Mouse (Mus musculus) cerebellum, adult 18-20 months (tissue): ENCODE results near the gene Daam1.

Source experiments
- DNase-seq, 2 experiments: peaks; one replicate each; pipeline ENCODE4 v3.0.0; 2021

Gene Daam1

DNA sequence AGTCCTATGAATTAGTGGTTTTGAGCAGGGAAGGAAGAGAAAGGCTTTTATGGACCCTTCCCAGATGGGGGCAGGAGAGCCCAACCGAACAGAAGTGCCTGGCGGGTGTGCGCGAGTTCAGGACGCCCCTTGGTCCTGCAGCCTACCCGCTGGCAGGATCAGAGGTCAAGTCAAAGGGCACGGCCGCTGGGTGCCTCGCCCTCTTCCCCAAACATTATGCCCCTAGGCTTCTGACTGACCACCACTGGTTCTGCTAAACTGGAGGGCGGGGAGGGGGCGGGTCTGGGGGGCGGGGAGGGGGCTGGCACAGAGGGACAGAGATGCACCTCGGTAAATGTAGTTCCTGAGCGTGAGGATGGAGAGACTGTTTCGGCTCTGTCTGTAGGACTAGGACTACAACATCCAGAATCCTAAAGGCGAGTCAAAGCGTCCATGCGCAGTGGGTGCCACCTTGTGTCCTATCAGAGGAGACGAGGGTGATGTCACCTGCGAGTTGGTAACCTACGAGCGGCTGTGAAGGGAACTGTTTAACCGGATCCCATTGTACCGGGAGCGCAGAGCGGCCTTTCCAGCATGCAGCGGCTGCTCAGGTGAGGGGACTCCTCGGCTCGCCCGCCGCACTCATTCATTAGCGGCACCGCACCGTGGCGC lies at the start of gene Daam1:
Gene Daam1, plus strand, starts transcription at position 472 of the 651 bp plus-strand sequence.
- DNase-seq = peak; percentile 93 to 97

DNA sequence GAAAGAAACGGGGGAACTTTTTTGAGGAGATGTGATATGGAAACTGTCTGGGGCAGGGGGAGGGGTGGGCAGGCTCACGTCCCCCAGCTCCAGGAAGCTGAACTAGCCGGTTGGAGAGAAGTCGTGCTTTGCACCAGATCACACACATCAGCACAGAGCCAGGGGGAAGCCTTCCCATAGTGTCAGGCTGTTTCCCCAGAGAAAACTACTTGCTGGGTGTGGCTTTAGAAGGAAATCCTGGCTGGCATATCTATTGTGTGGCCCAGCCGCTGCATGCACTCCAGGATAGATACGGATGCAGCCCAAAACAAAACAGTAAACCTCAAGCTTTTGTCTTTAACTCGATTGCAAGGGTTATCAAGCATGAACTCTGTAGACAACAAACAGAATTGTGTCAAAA lies 49.7 kb upstream of the Daam1 start:
- no peak for DNase-seq

DNA sequence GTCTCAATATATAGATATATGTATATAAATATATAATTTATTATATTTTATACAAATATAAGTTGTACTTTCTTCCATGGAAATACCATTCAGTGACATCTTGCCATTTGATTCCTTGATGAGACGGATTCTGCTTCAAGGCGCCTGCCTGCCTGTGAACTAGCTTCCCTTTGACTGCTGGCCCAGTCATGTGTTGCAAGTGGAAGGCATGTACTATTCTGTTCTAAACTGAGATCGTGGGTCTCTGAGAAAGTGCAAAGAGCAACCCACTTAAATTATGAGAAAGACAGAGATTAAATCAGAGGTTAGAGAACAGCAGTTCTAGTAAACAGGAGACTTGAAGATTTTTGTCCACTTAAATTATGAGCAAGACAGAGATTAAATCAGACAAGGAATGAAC lies 46.9 kb upstream of the Daam1 start:
- no peak for DNase-seq

DNA sequence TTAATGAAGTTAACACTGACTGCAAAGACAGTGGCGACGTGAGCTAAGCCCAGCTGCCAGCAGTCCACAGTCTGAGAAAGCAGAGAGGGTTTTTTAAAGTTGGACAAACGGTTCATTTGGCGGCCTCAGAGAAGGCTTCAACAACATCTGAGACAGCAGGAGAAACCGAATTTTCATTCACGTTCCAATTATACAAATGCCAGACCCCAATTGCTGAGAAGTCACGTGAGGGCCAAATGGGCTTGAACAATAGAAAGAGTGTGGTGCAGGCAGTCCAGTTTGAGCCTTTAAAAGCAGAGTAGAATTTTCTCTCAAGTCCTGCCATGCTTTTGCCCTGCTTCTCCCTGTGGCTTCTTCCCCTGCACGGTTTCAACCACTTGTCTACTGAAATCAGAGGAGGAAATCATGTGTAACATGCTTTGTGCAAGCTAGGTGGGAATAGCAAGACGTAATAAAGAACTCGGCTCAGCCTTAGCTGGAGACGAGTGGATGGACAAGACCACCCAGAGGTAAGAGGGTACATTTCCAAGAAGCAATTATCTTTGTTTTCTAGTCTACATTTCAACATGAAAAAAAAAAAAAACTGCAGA lies 46.1 kb upstream of the Daam1 start:
- no peak for DNase-seq

DNA sequence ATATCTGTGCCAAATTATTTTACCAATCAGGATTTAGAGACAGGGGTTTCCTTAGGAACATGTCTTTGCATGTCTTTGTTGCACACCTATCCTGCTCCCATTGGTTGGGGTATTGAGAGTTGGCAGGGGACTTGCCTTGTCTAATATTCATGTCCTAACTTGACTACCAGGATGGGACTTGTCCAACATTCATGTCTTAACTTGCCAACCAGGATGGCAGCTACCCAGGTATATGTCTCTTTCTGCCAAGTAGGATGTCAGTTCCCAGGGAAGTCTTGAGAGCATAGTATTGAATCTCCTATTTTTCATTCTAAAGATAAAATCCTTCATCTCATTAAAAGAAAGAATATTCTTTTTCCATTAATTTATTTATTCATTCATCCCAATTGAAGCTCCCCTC lies 44.4 kb upstream of the Daam1 start:
- DNase-seq = no peak

DNA sequence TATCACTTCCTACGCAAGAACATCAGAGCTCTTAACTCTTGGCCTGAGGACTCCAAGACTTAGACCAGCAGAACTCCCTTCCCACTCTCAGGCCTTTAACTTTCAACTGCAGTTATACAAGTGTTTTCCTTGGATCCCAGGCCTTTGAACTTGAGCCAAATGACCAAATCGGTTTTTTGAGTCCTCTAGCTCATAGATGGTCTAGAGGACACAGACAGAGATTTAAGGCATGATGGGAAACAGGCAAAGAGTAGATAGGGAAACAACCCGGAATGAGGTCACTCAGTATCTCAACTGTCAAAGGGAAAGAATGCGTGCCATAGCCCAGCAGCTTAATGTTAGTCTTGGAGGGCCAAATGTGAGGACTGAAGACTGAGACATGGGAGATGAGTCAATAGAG lies 42.1 kb upstream of the Daam1 start:
- no peak for DNase-seq

DNA sequence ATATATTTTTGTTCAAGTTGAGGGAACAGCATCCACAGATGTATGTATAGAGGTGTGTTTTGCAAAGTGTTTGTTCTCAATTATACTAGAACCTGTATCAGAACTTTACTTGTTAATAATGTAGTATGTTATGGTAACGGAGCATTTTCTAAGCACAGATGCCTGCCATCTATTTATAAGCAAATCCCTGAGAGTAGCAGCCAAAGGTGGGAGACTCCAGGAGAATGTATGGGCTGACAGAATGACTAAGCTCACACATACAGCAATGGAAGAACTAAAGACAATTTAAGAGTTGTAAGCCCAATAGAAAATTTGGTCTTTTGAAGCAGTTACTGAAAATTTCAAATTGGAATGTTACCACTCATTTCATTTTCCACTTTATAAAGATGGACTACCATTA lies 40.3 kb upstream of the Daam1 start:
- DNase-seq = no peak

DNA sequence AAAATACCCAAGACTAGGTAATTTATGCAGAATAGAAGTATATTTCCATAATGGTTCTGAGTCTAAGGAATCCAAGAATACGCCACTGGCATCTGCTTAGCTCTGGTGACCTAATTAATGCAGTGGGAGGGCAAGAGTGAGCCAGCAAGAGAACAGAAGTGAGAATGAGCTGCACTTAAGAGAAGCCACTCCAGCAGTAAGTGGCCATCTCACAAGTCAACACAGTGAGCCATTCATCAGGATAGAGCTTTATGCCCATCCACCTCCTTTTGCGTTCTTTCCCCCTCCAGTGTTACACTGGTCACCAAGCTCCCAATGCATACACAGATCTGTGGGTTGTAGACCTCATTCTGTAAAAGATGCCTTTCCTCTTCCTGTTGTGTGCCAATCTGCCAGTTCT lies 37.8 kb upstream of the Daam1 start:
- DNase-seq = no peak

DNA sequence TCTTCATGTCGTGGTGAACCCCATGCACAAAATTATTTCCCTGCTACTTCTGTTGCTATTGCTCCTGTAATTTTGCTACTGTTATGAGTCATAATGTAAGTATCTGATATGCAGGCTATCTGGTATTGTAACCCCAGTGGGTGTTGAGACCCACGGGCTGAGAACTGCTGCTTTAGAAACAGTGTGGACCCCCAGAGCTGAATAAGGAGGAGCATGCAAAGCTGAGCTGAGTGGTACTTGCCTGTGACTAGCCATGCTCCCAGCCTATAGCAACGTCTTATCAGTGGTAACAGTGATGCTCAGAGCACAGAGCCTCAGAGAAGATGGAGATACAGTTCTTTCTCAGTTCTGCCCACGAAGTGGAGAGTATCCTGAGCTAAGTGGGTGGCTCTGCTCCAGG lies 35.3 kb upstream of the Daam1 start:
- no peak for DNase-seq

DNA sequence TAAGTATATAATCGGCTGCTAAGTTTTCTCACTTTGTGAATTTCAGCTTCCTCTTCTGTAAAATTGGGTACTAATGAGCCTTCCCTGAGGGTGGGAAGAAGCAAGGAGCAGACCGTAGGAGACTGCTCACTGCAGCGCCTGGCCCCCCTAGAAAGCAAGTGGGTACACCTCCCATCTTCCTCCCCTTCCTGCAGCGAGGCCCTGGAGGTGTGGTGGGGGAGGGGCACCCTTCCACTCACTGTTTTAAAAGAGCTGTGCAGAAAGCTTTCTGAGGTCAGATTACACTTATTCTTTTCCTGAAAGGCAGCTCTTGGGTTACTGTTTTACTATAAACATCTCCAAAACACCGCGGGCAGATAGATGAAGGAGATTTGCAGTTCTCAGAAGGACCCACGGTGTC lies 34.4 kb upstream of the Daam1 start:
- DNase-seq = no peak

DNA sequence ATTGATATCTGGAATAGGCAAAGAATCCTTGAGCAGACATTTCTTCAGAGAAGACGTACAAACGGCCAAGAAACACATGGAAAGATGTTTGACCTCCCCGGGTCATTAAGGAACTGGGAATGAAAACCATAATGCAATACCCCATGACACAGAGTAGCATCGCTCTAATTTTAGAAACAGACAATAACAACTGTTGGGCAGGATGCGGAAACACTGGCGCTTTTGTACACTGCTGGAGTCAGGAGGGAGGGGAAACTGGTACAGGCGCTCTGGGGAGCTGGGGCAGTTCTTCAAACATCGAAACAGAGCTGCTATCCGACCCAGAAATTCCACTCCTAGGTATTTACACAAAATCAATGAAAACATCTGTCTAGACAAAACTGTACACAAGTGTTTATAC lies 23.6 kb upstream of the Daam1 start:
- no peak for DNase-seq

DNA sequence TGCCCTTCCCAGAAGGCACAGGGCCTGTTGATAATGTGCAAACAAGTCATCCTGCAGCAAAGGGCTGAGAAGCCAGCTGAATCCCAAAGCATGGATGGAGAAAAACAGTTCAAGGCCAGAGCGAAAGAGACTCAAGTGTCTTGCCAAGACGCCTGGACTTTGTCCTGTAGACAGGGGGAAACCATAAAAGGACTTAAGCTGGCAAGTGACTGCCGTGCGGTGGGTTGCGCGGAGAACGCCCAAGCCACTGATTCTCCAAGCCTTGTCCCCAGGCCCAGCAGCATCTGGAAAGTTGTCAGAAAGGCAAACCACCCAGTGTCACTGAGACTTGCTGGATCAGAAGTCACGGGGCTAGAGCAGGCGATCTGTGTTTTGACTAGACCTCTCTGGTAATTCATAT lies 22.2 kb upstream of the Daam1 start:
- no peak for DNase-seq

DNA sequence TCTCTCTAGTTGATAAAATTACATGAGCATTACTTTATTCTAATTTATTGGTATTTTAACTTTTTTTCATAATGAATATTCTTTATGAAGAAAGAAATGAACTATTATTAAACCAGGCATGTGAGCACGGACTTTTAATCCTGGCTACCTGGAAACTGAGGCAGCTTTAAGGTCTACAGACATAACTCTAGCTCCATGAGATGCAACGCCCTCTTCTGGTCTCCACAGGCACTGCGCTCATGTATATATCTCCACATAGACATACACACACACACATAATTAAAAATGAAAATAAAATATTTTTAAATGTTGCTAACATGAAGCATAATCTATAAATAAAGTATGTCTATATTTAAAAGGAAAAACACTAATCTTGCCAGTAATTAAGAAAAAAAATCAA lies 21.3 kb upstream of the Daam1 start:
- DNase-seq = no peak

DNA sequence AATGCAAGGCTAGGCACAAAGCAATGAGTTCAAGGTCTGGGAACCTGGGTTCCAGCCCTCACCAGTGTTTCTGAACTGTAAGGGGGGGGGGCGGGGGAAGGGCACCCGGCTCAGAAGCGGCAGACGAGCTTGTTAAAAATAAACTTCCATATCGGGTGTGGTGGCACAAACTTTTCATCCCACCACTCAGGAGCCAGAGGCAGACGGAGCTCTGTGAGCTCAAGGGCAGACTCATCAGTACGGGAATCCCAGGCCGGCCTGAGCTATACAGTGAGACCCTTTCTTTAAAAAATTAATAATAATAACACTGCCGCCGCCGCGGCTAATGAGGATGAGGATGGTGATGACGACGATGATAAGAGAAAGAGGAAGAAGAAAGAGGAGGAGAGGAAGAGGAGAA lies 18.3 kb upstream of the Daam1 start:
- DNase-seq = no peak

DNA sequence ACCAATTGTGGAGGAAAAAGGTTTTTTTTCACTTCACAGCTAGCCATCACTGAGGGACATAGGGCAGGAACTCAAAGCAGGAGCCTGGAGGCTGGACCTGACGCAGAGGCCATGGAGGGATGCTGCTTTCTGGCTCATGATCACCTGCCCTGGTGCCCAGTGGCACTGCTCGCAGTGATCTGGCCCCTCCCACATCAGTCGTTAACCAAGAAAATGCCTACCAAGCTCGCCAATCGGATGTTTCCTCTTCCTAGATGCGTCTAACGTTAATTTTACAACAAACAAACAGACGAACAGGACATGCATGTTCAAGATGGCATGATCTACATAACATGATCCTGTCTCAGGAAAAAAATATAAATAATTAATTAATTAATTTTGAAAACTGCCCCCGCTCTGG lies 17.6 kb upstream of the Daam1 start:
- no peak for DNase-seq

DNA sequence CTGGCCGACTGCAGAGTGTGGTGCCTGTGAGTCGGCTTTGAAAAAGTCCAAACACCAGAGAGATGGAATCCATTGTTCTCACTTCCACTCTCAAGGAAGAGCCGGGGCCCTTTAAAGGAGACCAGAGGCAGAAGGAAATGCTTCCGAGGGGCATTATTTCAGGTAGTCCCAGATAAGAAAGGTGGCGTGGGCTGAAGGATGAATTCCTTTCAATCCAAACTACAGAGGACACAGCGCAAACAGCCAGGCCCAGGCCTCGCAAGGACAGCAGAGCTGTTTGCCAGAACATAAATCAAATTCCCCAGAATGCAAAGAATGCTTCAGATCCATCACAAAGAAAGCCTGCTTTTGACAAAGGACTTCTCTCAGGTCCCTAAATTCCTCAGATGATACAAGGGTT lies 17.1 kb upstream of the Daam1 start:
- no peak for DNase-seq

DNA sequence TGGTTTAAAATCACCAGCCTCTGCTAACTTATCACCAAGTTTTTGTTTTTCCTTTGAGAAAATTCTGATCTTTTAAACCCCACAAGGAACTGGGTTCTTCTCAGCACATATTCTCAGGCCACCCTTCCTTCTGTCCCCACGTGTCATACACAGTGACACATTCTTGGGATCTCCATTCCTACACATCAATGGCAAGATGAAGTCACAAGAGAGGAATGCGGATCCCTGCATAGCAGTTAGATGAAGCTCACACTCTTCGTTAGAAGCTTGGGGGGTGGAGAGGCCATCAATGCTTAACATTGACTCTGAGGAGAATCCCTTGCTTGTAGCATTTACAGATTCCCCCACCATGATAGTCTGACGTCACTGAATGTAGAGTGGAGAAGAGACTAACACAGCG lies 10.8 kb upstream of the Daam1 start:
- DNase-seq = no peak

DNA sequence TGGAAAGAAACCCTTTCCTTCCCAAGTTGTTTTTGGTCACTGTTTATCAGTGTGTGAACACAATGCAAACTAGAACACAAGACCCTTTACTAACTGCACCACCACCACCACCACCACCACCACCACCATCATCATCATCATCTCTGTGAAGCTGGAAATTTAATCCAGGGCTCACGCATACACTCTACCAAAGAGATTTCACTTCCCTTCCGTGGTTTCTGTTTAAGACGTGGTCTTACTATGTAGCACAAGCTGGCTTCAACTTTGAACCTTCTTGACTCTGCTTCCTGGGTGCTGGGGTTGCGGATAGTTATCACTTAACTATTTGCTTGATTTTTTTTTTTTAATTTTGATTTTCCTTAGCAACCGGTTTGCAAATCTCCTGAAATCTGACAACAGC lies 9.6 kb upstream of the Daam1 start:
- no peak for DNase-seq

DNA sequence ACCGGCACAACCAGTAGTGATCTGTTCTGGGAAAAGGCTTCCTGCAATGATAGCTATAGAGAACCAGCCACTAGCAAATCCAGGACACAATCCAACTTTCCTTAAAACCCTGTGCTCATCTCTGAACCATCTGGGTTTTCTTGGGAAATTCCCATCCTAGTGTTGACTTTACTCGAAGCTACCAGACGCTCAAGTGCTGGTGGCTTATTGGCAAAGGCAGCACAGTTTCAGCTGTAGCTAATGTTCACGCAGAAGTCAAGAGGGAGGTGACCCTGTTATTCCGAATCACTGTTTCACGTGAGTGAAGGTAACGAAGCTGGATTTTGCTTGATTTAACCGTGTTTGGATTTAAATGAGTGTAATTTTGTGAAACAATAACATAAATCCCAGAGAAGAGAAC lies 9.1 kb upstream of the Daam1 start:
- no peak for DNase-seq

DNA sequence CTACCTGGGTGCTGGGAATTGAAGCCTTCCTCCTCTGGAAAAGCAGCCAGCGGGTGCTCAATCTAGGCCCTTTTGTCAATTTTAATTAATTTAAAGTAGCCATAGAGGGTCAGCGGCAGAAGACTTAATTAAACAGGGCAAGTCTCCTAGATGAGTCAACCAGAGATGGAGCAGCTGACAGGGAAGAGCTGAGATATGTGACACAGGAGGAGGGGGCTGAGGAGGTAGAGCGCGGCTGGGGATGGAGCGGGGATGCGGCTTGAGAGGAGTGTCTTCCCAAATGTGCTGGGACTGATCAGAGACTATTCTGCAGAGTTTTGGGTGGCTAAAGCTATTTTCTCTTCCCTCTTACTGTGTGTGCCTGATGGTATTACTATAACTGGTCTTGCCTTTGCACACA lies 6.0 kb upstream of the Daam1 start:
- no peak for DNase-seq

DNA sequence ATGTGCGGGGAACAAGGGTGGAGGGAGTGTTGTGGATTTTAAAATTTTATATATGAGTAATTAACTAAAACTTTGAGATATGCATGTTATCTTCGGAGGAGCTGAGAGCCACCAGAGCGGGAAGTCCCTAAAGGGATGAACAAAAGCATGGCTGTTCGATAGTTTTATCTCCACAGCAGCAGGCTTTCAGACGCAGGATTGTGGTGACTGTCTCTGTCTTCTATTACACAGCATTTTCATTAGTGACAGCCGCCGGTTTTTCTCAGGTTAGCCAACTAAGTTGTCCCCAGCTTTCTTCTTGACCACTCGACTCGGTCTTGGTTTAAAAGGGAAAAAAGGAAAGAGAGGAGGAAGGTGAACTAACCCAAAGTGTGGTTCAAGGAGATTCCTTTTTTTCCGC lies 739 bp upstream of the Daam1 start:
- DNase-seq = no peak

DNA sequence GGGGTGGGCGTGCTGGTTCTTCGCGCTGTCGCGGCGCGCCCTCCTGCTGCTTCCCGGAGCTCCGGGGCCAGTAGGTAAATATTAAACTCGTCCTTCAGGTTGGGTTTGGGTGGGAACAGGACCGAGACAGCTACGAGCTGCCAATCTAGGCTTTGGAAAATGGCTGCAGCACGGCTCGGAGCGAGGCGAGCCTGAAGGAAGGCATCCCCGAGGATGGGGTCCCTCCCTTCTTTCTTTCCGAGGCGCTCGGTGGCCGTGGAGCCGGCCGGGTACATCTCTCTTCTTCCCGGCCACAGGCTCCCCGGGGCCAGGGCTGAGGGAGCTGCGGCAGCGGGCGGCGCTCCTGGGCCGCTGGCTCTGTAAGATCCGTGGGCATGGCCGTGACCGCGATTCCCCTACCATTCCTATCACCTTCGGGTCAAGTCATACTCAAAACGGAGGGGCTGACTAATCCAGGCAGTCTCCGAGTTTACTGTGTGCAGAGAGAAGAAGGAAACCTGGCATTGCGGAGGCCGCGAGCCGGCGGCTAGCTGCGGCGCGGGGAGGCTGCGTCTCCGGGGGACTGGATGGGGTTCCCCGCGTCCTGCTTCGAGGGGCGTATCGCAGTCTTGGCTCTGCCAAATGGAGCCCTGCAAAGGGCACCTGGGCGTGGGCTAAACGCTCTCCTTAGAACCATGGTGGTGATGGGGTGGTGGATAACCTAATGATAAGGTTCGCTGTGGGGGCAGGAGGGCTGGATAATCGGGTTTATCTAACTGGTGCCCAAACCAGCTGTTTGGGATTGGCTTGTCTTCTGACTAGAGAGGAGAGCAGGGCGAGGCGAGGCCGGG lies 595 bp downstream of the Daam1 start:
- peak; percentile 49 to 72 for DNase-seq

DNA sequence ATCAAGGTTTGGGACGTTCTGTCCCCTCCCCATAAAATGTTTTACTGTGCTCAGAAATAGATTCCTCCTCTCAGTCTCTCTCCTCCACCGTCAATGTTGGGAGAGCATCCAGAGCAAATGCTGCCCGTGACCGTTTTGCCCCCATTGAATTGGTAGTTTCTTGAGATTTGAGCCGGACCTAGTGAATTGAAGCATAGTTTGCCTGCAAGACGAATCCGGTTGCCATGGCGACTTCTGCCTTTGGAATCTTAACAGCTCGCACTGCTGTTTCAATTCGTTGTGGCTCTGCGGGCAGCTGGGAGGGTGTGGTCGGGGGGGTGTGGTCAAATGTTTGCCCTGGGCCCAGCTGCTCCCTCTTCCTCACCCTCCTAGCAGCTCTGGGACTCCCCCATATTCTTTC lies 1.3 kb downstream of the Daam1 start:
- DNase-seq = peak; percentile 40 to 51

DNA sequence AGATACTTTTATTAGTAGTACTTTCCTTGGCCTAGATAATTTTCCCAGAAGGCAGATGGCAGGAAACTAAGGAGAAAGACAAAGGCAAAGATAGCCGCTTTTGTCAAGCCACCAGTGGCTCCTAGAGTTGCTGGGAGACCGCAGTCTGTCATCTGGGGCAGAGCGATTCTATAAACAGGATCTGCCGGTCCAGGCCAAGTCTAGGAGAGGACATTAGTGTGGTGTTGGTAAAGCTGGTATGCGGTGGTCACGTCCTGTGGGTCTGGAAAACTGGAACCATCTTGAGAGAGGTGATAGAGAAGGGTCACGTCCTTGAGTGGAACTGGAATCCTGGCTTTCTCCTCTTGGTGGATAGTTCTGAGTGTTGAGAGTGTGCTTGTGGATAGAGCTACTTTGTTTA lies 3.2 kb downstream of the Daam1 start:
- peak in 1 of 2 experiments; percentile 14 for DNase-seq
